Mouse (Mus musculus) erythroblast, embryonic 14.5 days (primary cell): Measurements from ENCODE around the gene Klhl22. TPM values are rescaled to one million over a fixed set of nuclear protein-coding genes. Genes with fewer than 3 reads are reported as not detected.

Source experiments
- H3K27me3 ChIP-seq: 2 replicates; pipeline ENCODE4 v1.6.1; 2012; ENCODE audit warnings: inconsistent platforms; ENCODE audit not compliant: control insufficient read depth
- H3K36me3 ChIP-seq: 2 replicates; pipeline ENCODE4 v1.6.1; 2012; ENCODE audit warnings: mild to moderate bottlenecking, inconsistent platforms; ENCODE audit not compliant: control insufficient read depth
- H3K4me1 ChIP-seq: 2 replicates; pipeline ENCODE4 v1.6.1; 2012; ENCODE audit warnings: inconsistent platforms; ENCODE audit not compliant: control insufficient read depth
- H3K4me3 ChIP-seq: replicated peaks from 2 replicates; pipeline ENCODE3; 2012; ENCODE audit warnings: moderate library complexity, mild to moderate bottlenecking, inconsistent platforms
- H3K9me3 ChIP-seq: 2 replicates; pipeline ENCODE4 v1.6.1; 2012; ENCODE audit warnings: low read length, inconsistent platforms, mixed read lengths; ENCODE audit not compliant: control insufficient read depth
- GATA1 ChIP-seq: IDR thresholded peaks from 2 replicates; pipeline ENCODE4 v1.6.1; 2012; ENCODE audit warnings: low read length, inconsistent platforms, mixed read lengths
- TAL1 ChIP-seq: IDR thresholded peaks from 3 replicates; pipeline ENCODE4 v1.6.1; 2012; ENCODE audit warnings: low read length, inconsistent platforms, mixed read lengths
- polyA plus RNA-seq: library from polyadenylated mRNA; stranded (reverse); fragments of >175 nt; gene quantifications from 2 replicates; pipeline ENCODE4 v1.2.3, GENCODE M21; 2012

The Klhl22 gene
- polyA plus RNA-seq, 1 experiment, result 0.22 TPM

- H3K4me1 ChIP-seq, result peaks cover 8% of the 10 kb centered on the region
- TF ChIP-seq TAL1 (no peak), GATA1 (no peak)
- no peaks in the 10 kb centered on the region for H3K36me3 ChIP-seq
- peaks cover 3% of the 10 kb centered on the region; the same call in 1 of the 2 replicates for H3K9me3 ChIP-seq
- H3K27me3 ChIP-seq, result peaks cover 92% of the 10 kb centered on the region
- no peak overlapping the region for H3K4me3 ChIP-seq
These were observed 73.9 kb downstream of the Klhl22 start for GRCm38 (mm10) chr16:17833321-17833680.

DNA sequence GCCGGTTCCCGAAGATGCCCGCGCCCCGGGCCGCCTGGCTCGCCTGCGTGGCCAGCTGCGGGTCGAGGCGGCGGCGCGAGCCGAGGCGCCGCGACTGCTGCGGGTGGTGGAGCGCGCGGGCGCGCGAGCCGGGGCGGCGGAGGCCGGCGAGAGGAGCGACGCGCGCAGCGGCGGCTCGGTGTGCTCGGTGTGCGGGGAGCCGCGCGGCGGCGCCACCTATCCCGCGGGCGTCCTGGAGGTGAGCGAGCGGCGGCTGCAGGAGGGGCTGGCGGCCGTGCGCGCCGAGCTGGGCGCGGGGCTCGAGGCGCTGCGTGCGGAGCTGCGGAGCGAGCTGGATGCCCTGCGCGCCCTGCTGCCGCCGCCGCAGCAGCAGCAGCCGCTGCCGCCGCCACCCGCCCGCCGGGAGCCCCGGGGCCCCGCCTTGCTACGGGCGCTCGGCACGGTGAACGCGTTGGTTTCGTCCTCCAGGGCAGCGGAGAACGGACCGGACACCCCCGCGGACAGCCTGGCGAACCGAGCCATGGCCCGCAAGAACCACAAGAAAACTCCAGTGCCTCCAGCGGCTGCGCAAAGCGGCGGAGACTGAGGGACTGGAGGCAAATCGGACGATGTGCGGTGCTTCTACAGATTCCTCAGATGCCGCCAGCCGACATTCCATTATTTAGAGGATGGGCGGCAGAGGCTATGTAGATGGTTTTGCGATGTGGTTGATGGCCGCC is 74.4 kb downstream of the Klhl22 start:
- Histone ChIP-seq H3K4me1 (peaks cover 8% of the 10 kb centered on the region), H3K27me3 (peaks cover 88% of the 10 kb centered on the region), H3K4me3 (no peak overlapping the region), H3K9me3 (peaks cover 3% of the 10 kb centered on the region; the same call in 1 of the 2 replicates), H3K36me3 (no peaks in the 10 kb centered on the region)
- TF ChIP-seq TAL1 (no peak), GATA1 (no peak)

GRCm38 (mm10) chr16:17834543-17834942 is 75.1 kb downstream of the Klhl22 start:
- no peak overlapping the region for H3K4me3 ChIP-seq
- peaks cover 83% of the 10 kb centered on the region for H3K27me3 ChIP-seq

DNA sequence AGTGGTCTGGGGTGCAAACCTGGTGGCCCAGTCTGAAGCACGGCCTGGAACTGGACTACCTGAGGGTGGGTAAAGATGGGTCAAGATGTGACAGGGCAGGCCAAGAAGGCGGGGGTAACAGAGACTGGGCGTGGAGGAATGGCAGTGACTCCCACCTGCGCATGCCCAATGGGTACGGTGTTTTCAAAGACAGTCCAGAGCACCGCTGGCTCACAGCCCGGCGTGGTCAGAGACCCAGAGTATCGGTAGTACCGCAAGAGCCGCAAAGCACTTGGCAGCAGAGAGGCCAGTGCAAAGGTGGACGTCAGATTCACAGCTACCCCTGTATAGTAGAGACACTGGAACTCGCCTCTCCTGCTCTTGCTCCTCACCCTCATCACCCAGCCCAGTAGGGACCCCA is 76.1 kb downstream of the Klhl22 start:
- Histone ChIP-seq H3K36me3 (peaks cover 6% of the 10 kb centered on the region), H3K9me3 (peaks cover 3% of the 10 kb centered on the region; the same call in 1 of the 2 replicates), H3K4me1 (peaks cover 8% of the 10 kb centered on the region), H3K4me3 (no peak overlapping the region), H3K27me3 (peaks cover 74% of the 10 kb centered on the region)
- TF ChIP-seq TAL1, result no peak
- no peak for TF ChIP-seq GATA1

More at GRCm38 (mm10) chr16:17834543-17834942, 75.1 kb downstream of the Klhl22 start:
- peaks cover 8% of the 10 kb centered on the region for H3K4me1 ChIP-seq
- TF ChIP-seq GATA1 (no peak), TAL1 (no peak)
- peaks cover 3% of the 10 kb centered on the region; the same call in 1 of the 2 replicates for H3K9me3 ChIP-seq
- H3K36me3 ChIP-seq, result no peaks in the 10 kb centered on the region

GRCm38 (mm10) chr16:17838051-17838450 is 78.6 kb downstream of the Klhl22 start, which contains the start of gene Car15:
Car15 (minus strand) TSS chr16:17838364.
- peaks cover 31% of the 10 kb centered on the region for H3K36me3 ChIP-seq
- no peak within 1 kb of the TSS for H3K4me3 ChIP-seq
- peaks cover 8% of the 10 kb centered on the region for H3K4me1 ChIP-seq
- peaks cover 48% of the 10 kb centered on the region for H3K27me3 ChIP-seq
- TF ChIP-seq GATA1 (no peak), TAL1 (no peak)
- peaks cover 3% of the 10 kb centered on the region; the same call in 1 of the 2 replicates for H3K9me3 ChIP-seq

DNA sequence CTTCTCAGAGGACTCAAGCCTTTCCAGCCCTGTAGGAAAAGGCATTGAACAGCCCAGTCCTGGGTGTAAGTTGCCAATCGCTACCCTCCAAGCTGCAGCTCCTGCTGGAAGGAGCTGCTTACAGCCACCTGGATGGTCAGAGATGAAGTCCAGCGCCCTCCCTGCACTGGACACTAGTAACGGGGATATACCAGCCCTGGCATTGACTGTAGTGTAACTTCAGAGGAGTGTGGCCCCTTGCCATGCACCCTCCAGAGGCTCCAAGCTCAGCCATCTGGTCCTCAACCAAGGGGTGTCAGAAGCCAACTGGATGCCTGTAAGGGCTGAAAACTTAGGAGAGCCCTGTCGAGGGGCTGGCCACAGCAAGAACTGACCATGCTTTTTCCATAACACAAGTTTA is 80.6 kb downstream of the Klhl22 start:
- peaks cover 50% of the 10 kb centered on the region for H3K36me3 ChIP-seq
- H3K27me3 ChIP-seq, result peaks cover 29% of the 10 kb centered on the region
- H3K4me3 ChIP-seq, result no peak overlapping the region
- H3K4me1 ChIP-seq, result no peaks in the 10 kb centered on the region
- TF ChIP-seq GATA1, result no peak
- TF ChIP-seq TAL1, result no peak
- H3K9me3 ChIP-seq, result no peaks in the 10 kb centered on the region

- Histone ChIP-seq H3K4me1 (no peaks in the 10 kb centered on the region), H3K36me3 (peaks cover 75% of the 10 kb centered on the region)
These were observed 83.0 kb downstream of the Klhl22 start for GRCm38 (mm10) chr16:17842437-17842836.

More at GRCm38 (mm10) chr16:17842437-17842836, 83.0 kb downstream of the Klhl22 start:
- H3K27me3 ChIP-seq, result peaks cover 4% of the 10 kb centered on the region
- no peak for TF ChIP-seq TAL1
- no peak for TF ChIP-seq GATA1
- no peaks in the 10 kb centered on the region for H3K9me3 ChIP-seq
- H3K4me3 ChIP-seq, result no peak overlapping the region

Other genes starting within 250 kb of the Klhl22 start
- gene Thap7, start 228.5 kb upstream of the Klhl22 start, polyA plus RNA-seq, result 13.7 and 15.6 TPM in 2 replicates
- gene Lrrc74b, start 198.4 kb upstream of the Klhl22 start, polyA plus RNA-seq, result 0.02 TPM in 1 of 2 replicates, not detected in the other
- 0.03 TPM in 1 of 2 replicates, not detected in the other for gene P2rx6, start 197.7 kb upstream of the Klhl22 start, polyA plus RNA-seq
- gene Slc7a4, start 176.4 kb upstream of the Klhl22 start, polyA plus RNA-seq, result 0.04 TPM in 1 of 2 replicates, not detected in the other
- 1.9 and 2.3 TPM in 2 replicates for gene Smpd4, start 140.3 kb upstream of the Klhl22 start, polyA plus RNA-seq
- 1.4 and 1.5 TPM in 2 replicates for gene Ccdc74a, start 113.1 kb upstream of the Klhl22 start, polyA plus RNA-seq
- gene Med15, start 26.7 kb upstream of the Klhl22 start, polyA plus RNA-seq, result 7.7 and 8.2 TPM in 2 replicates
- 0.03 TPM in 1 of 2 replicates, not detected in the other for gene Scarf2, start 37.7 kb downstream of the Klhl22 start, polyA plus RNA-seq
- not detected in 2 replicates for gene B830017H08Rik, start 73.5 kb downstream of the Klhl22 start, polyA plus RNA-seq
- 0.44 and 0.70 TPM in 2 replicates for gene Car15, start 78.7 kb downstream of the Klhl22 start, polyA plus RNA-seq
- 0.07 and 0.08 TPM in 2 replicates for gene Gm20518, start 132.1 kb downstream of the Klhl22 start, polyA plus RNA-seq
- gene Tssk1, start 134.6 kb downstream of the Klhl22 start, polyA plus RNA-seq, result not detected in 2 replicates
- gene Dgcr2, start 138.9 kb downstream of the Klhl22 start, polyA plus RNA-seq, result 0.68 and 1.1 TPM in 2 replicates
- gene Tssk2, start 139.0 kb downstream of the Klhl22 start, polyA plus RNA-seq, result not detected in 2 replicates
- 2.0 and 2.1 TPM in 2 replicates for gene Ess2, start 151.7 kb downstream of the Klhl22 start, polyA plus RNA-seq
- gene Gsc2, start 155.4 kb downstream of the Klhl22 start, polyA plus RNA-seq, result 0.04 TPM in 1 of 2 replicates, not detected in the other
- 5.4 and 5.9 TPM in 2 replicates for gene Slc25a1, start 168.6 kb downstream of the Klhl22 start, polyA plus RNA-seq
- not detected in 2 replicates for gene Vpreb2, start 220.8 kb downstream of the Klhl22 start, polyA plus RNA-seq